Mouse (Mus musculus): ENCODE data around the gene Cryzl2. TPM values are rescaled to one million over a fixed set of nuclear protein-coding genes. Genes with fewer than 3 reads are reported as not detected.

Cryzl2 gene
- polyA plus RNA-seq, 1 experiment = 442 TPM

- Histone ChIP-seq H3K27me3 (replicated peaks; ENCODE audit: control insufficient read depth, insufficient read depth, low read length) (no peaks in the 10 kb centered on the region), H3K4me1 (ENCODE audit: control insufficient read depth, insufficient read depth, low read length) (no peaks in the 10 kb centered on the region), H3K36me3 (ENCODE audit: control insufficient read depth, insufficient read depth, low read length) (no peaks in the 10 kb centered on the region), H3K4me3 (ENCODE audit: insufficient read depth, low read depth, low read length) (no peak overlapping the region), H3K27ac (ENCODE audit: insufficient read depth, low read depth, low read length) (peak overlapping the region; percentile 67)
- TF ChIP-seq POLR2A (IDR thresholded peaks at IDR 0.05; ENCODE audit: low read depth, low read length) (no peak), CTCF (conservative IDR thresholded peaks at IDR 0.05; ENCODE audit: insufficient read depth, insufficient read length, low read depth, low read length) (no peak)
- DNase-seq = peak; percentile 46
- WGBS = 44% methylated on average over 7 of the region's 7 CpGs
These were observed 10.1 kb upstream of the Cryzl2 start for GRCm38 (mm10) chr1:157448164-157448804.

DNA sequence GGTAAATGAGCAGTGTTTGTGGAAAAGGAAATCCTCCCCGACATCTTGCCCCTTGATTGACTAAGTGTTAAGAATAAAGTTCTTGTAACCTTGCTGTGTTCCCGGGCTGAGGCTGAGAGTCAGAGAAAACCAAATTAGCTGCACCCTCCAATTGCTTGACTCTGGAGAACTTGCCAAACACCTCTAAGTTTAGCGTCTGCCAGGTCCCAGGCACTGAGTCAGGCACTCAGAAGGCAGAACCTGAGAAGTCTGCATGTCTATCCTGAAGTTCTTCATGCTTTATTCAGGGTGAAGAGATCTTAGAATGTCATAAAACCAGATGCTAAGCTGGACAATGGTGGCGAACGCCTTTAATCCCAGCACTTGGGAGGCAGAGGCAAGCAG, 9.6 kb upstream of the Cryzl2 start:
- WGBS = 66% methylated on average over 5 of the region's 5 CpGs

GRCm38 (mm10) chr1:157449532-157449931, 8.8 kb upstream of the Cryzl2 start:
- no peak for TF ChIP-seq POLR2A (IDR thresholded peaks at IDR 0.05; ENCODE audit: low read depth, low read length)
- no peak for TF ChIP-seq CTCF (conservative IDR thresholded peaks at IDR 0.05; ENCODE audit: insufficient read depth, insufficient read length, low read depth, low read length)
- H3K36me3 ChIP-seq (ENCODE audit: control insufficient read depth, insufficient read depth, low read length) = no peaks in the 10 kb centered on the region
- H3K27me3 ChIP-seq (replicated peaks; ENCODE audit: control insufficient read depth, insufficient read depth, low read length) = no peaks in the 10 kb centered on the region
- H3K27ac ChIP-seq (ENCODE audit: insufficient read depth, low read depth, low read length) = peak overlapping the region; percentile 65
- no peak for DNase-seq
- no peaks in the 10 kb centered on the region for H3K4me1 ChIP-seq (ENCODE audit: control insufficient read depth, insufficient read depth, low read length)
- WGBS = 36% methylated on average over 10 of the region's 10 CpGs
- no peak overlapping the region for H3K4me3 ChIP-seq (ENCODE audit: insufficient read depth, low read depth, low read length)

More for the DNA sequence above, 9.6 kb upstream of the Cryzl2 start:
- Histone ChIP-seq H3K4me3 (ENCODE audit: insufficient read depth, low read depth, low read length) (no peak overlapping the region), H3K27ac (ENCODE audit: insufficient read depth, low read depth, low read length) (peak overlapping the region; percentile 67), H3K4me1 (ENCODE audit: control insufficient read depth, insufficient read depth, low read length) (no peaks in the 10 kb centered on the region), H3K27me3 (replicated peaks; ENCODE audit: control insufficient read depth, insufficient read depth, low read length) (no peaks in the 10 kb centered on the region), H3K36me3 (ENCODE audit: control insufficient read depth, insufficient read depth, low read length) (no peaks in the 10 kb centered on the region)
- TF ChIP-seq POLR2A (IDR thresholded peaks at IDR 0.05; ENCODE audit: low read depth, low read length) (no peak), CTCF (conservative IDR thresholded peaks at IDR 0.05; ENCODE audit: insufficient read depth, insufficient read length, low read depth, low read length) (no peak)
- peak; percentile 57 for DNase-seq

- no peak overlapping the region for H3K4me3 ChIP-seq (ENCODE audit: insufficient read depth, low read depth, low read length)
- H3K36me3 ChIP-seq (ENCODE audit: control insufficient read depth, insufficient read depth, low read length) = no peaks in the 10 kb centered on the region
- H3K27ac ChIP-seq (ENCODE audit: insufficient read depth, low read depth, low read length) = peak overlapping the region; percentile 65
- no peaks in the 10 kb centered on the region for H3K27me3 ChIP-seq (replicated peaks; ENCODE audit: control insufficient read depth, insufficient read depth, low read length)
- 37% methylated on average over 21 of the region's 21 CpGs for WGBS
- no peak for TF ChIP-seq CTCF (conservative IDR thresholded peaks at IDR 0.05; ENCODE audit: insufficient read depth, insufficient read length, low read depth, low read length)
- no peak for TF ChIP-seq POLR2A (IDR thresholded peaks at IDR 0.05; ENCODE audit: low read depth, low read length)
- no peaks in the 10 kb centered on the region for H3K4me1 ChIP-seq (ENCODE audit: control insufficient read depth, insufficient read depth, low read length)
- peak; percentile 86 for DNase-seq
These were observed 8.3 kb upstream of the Cryzl2 start for GRCm38 (mm10) chr1:157449981-157450636.

- Histone ChIP-seq H3K4me1 (ENCODE audit: control insufficient read depth, insufficient read depth, low read length) (peaks cover 2% of the 10 kb centered on the region; the same call in 1 of the 2 replicates), H3K4me3 (ENCODE audit: insufficient read depth, low read depth, low read length) (no peak overlapping the region), H3K27ac (ENCODE audit: insufficient read depth, low read depth, low read length) (no peak overlapping the region), H3K36me3 (ENCODE audit: control insufficient read depth, insufficient read depth, low read length) (no peaks in the 10 kb centered on the region), H3K27me3 (replicated peaks; ENCODE audit: control insufficient read depth, insufficient read depth, low read length) (no peaks in the 10 kb centered on the region)
- no peak for DNase-seq
- 87% methylated on average over 3 of the region's 3 CpGs for WGBS
- TF ChIP-seq POLR2A (IDR thresholded peaks at IDR 0.05; ENCODE audit: low read depth, low read length) = no peak
- no peak for TF ChIP-seq CTCF (conservative IDR thresholded peaks at IDR 0.05; ENCODE audit: insufficient read depth, insufficient read length, low read depth, low read length)
These were observed 6.1 kb upstream of the Cryzl2 start for GRCm38 (mm10) chr1:157452284-157452683.

- Histone ChIP-seq H3K36me3 (ENCODE audit: control insufficient read depth, insufficient read depth, low read length) (no peaks in the 10 kb centered on the region), H3K27ac (ENCODE audit: insufficient read depth, low read depth, low read length) (no peak overlapping the region), H3K27me3 (replicated peaks; ENCODE audit: control insufficient read depth, insufficient read depth, low read length) (no peaks in the 10 kb centered on the region), H3K4me3 (ENCODE audit: insufficient read depth, low read depth, low read length) (no peak overlapping the region), H3K4me1 (ENCODE audit: control insufficient read depth, insufficient read depth, low read length) (peaks cover 2% of the 10 kb centered on the region; the same call in 1 of the 2 replicates)
- 84% methylated on average over 5 of the region's 5 CpGs for WGBS
- no peak for DNase-seq
- TF ChIP-seq CTCF (conservative IDR thresholded peaks at IDR 0.05; ENCODE audit: insufficient read depth, insufficient read length, low read depth, low read length) = no peak
- no peak for TF ChIP-seq POLR2A (IDR thresholded peaks at IDR 0.05; ENCODE audit: low read depth, low read length)
These were observed 5.4 kb upstream of the Cryzl2 start for GRCm38 (mm10) chr1:157452759-157453549.

DNA sequence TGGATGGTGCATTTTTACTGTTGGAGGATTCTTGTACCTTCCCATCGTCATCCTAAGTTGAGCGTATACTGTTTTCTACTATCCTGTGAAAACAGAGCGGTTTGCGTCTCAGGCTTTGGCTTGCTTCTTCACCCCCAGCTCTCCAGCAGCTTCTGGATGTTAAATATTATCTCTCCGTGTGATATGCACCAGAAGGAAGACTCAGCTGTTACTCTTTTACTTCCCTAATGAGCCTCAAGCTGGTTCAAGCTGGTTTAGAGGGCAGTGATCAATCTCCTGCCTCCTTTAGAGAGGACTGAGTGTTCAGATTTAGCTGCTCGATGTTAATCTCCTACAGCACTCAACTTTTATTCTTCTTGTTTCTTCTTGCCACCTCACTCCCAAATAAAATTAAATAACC, 3.5 kb upstream of the Cryzl2 start:
- Histone ChIP-seq H3K36me3 (ENCODE audit: control insufficient read depth, insufficient read depth, low read length) (no peaks in the 10 kb centered on the region), H3K27ac (ENCODE audit: insufficient read depth, low read depth, low read length) (peak overlapping the region; percentile 88), H3K4me3 (ENCODE audit: insufficient read depth, low read depth, low read length) (no peak overlapping the region), H3K27me3 (replicated peaks; ENCODE audit: control insufficient read depth, insufficient read depth, low read length) (no peaks in the 10 kb centered on the region), H3K4me1 (ENCODE audit: control insufficient read depth, insufficient read depth, low read length) (peaks cover 8% of the 10 kb centered on the region; the same call in 1 of the 2 replicates)
- peak; percentile 91 for DNase-seq
- TF ChIP-seq POLR2A (IDR thresholded peaks at IDR 0.05; ENCODE audit: low read depth, low read length) (no peak), CTCF (conservative IDR thresholded peaks at IDR 0.05; ENCODE audit: insufficient read depth, insufficient read length, low read depth, low read length) (no peak)
- 49% methylated on average over 6 of the region's 6 CpGs for WGBS

All from kidney, adult 2 months (tissue).